Mouse (Mus musculus) G1E (cell line): ENCODE measurements at regions not wholly inside any gene's neighbourhood (a gene's known extent, or its start where the extent isn't known, plus 50 kb on each side); places are given as distances from the start of the nearest gene placed in this dataset.

ENCODE experiments used
- ATAC-seq: 2 replicates; pipeline ENCODE4 v1.8.0; 2016; ENCODE audit warnings: mild to moderate bottlenecking; ENCODE audit not compliant: insufficient number of reproducible peaks, poor library complexity, low FRiP score, severe bottlenecking; ENCODE audit errors: extremely low read depth
- DNase-seq: peaks from one replicate; pipeline ENCODE4 v3.0.0; 2012; ENCODE audit warnings: low spot score
- H3K27me3 ChIP-seq: 2 replicates; pipeline ENCODE4 v1.6.1; 2012; ENCODE audit warnings: mild to moderate bottlenecking, low read length, inconsistent platforms; ENCODE audit not compliant: insufficient read depth
- H3K36me3 ChIP-seq: replicated peaks from 2 replicates; pipeline ENCODE3; 2012; ENCODE audit warnings: mild to moderate bottlenecking, inconsistent platforms
- H3K4me1 ChIP-seq: 2 replicates; pipeline ENCODE4 v1.6.1; 2012; ENCODE audit warnings: low read depth, low read length, inconsistent platforms, mixed read lengths; ENCODE audit not compliant: insufficient read depth
- H3K4me3 ChIP-seq: 2 replicates; pipeline ENCODE4 v1.5.1; 2012; ENCODE audit warnings: low read depth, mild to moderate bottlenecking, inconsistent platforms, low read length, moderate library complexity, mixed read lengths
- H3K9me3 ChIP-seq: replicated peaks from 2 replicates; pipeline ENCODE4 v1.6.1; 2012; ENCODE audit warnings: inconsistent platforms
- CTCF ChIP-seq: IDR thresholded peaks from 2 replicates; pipeline ENCODE4 v1.5.1; 2012; ENCODE audit warnings: low read depth, low read length, inconsistent platforms, mixed read lengths
- GATA1 ChIP-seq: IDR thresholded peaks from 2 replicates; pipeline ENCODE4 v1.6.1; 2012; ENCODE audit warnings: borderline replicate concordance, low read length, inconsistent platforms, mixed read lengths
- GATA2 ChIP-seq: IDR thresholded peaks from 2 replicates; pipeline ENCODE4 v1.6.1; 2012; ENCODE audit warnings: low read depth, low read length, inconsistent platforms, borderline replicate concordance
- POLR2AphosphoS5 ChIP-seq: IDR thresholded peaks from 2 replicates; pipeline ENCODE4 v1.6.1; 2012; ENCODE audit warnings: low read depth, low read length, inconsistent platforms; ENCODE audit not compliant: insufficient replicate concordance
- TAL1 ChIP-seq: conservative IDR thresholded peaks from 2 replicates; pipeline ENCODE4 v1.6.1; 2012; ENCODE audit warnings: low read depth, low read length, inconsistent platforms, mixed read lengths

- no peak for TF ChIP-seq POLR2AphosphoS5
- no peak for TF ChIP-seq GATA2
- no peak for TF ChIP-seq GATA1
- TF ChIP-seq TAL1, result no peak
- no peak for TF ChIP-seq CTCF
- Histone ChIP-seq H3K4me3 (no peak overlapping the region), H3K36me3 (no peaks in the 10 kb centered on the region), H3K27me3 (no peaks in the 10 kb centered on the region), H3K4me1 (no peaks in the 10 kb centered on the region), H3K9me3 (no peaks in the 10 kb centered on the region)
- no peak for DNase-seq
- no peak for ATAC-seq
Measured at GRCm38 (mm10) chr5:84848765-84849164, 431.6 kb upstream of the Epha5 start.

GRCm38 (mm10) chr5:84811460-84811859, 394.3 kb upstream of the Epha5 start:
- Histone ChIP-seq H3K4me3 (no peak overlapping the region), H3K4me1 (no peaks in the 10 kb centered on the region), H3K9me3 (no peaks in the 10 kb centered on the region), H3K36me3 (no peaks in the 10 kb centered on the region), H3K27me3 (no peaks in the 10 kb centered on the region)
- DNase-seq (no peak), ATAC-seq (no peak)
- TF ChIP-seq GATA2, result no peak
- no peak for TF ChIP-seq CTCF
- no peak for TF ChIP-seq POLR2AphosphoS5
- TF ChIP-seq GATA1, result no peak
- no peak for TF ChIP-seq TAL1

DNA sequence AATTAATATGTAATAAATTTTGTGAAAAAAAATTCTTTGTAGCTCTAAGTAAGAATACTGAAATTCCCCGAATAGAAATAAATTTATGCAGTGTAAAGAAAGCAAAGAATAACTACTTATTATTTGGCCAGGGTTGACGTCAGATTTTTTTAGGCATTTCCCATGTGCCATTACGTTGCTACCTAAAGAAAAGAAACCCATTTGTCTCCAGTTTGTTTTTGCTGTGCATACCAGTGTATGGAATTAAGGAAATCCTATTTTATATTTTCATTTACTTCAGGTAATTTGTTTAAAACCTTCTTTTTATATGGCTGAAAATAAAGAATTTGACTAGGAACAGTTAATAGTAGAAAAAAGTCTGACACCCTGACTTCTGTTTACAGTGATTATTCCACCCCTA, 393.7 kb upstream of the Epha5 start:
- Histone ChIP-seq H3K9me3 (no peaks in the 10 kb centered on the region), H3K36me3 (no peaks in the 10 kb centered on the region), H3K27me3 (no peaks in the 10 kb centered on the region), H3K4me3 (no peak overlapping the region), H3K4me1 (no peaks in the 10 kb centered on the region)
- ATAC-seq (no peak), DNase-seq (no peak)
- TF ChIP-seq CTCF (no peak), GATA2 (no peak), TAL1 (no peak), POLR2AphosphoS5 (no peak), GATA1 (no peak)

DNA sequence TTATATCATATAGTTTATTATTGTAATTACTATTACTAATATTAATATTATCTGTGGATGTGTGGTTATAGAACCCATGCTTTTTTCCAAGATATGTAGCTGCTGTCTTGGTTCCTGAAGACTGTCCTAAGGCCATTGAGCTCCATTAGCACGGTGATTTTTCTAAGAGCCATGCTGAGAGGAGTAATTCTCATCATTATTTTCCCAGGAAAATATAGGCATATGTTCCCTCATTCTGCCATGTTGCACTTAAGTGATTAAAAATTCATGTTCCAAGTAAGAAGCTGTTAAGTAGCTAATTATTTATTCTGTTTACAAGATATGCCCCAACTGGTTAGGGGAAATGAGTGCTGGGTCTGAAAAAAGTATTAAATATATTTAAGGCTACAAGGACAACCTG, 345.4 kb upstream of the Epha5 start:
- TF ChIP-seq TAL1 (no peak), POLR2AphosphoS5 (no peak), GATA1 (no peak), GATA2 (no peak), CTCF (no peak)

DNA sequence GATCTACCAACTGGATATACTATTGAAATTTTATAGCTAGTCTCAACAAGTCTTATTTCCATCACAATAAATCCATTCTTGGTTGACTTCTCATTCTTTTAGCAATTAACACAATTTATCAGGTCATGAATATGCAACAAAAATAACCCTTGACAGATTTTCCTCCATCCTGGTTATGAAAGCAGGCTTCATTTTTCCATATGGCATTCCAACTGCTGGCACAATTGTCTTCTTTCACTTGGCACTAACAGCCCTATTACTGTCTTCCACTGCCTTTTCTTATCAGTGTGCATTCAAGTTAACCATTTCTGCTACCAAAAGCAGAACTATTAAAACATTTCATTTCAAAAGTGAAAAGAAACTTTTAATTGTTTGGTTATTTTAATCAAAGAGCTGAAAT, 334.9 kb upstream of the Epha5 start:
- no peak for ATAC-seq
- no peak overlapping the region for H3K4me3 ChIP-seq

More for the DNA sequence above, 345.4 kb upstream of the Epha5 start:
- H3K4me3 ChIP-seq, result no peak overlapping the region
- H3K9me3 ChIP-seq, result no peaks in the 10 kb centered on the region
- no peaks in the 10 kb centered on the region for H3K36me3 ChIP-seq
- DNase-seq (no peak), ATAC-seq (no peak)
- no peaks in the 10 kb centered on the region for H3K4me1 ChIP-seq
- no peaks in the 10 kb centered on the region for H3K27me3 ChIP-seq

DNA sequence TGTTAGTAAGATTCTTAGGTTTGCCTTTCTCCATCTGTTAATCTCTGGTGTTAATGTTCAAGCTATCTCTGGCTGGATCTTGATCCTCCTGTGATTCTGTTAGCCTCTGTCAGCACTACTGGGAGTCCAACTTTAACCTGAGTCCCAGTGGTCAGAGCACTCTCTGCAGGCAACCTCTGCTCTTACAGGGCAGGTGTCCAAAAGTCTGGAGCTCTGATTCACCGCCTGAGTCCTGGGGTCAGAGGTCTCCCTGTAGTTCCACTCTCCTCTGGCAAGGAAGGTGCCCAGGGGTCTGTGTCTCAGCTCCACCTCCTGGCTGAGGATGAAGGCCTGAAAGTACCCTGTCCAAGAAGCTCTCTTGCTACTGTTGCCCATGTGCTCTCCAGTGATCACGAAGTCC, 288.3 kb upstream of the Epha5 start:
- H3K9me3 ChIP-seq, result no peaks in the 10 kb centered on the region; the same call in 1 of the 2 replicates
- no peaks in the 10 kb centered on the region for H3K27me3 ChIP-seq
- no peaks in the 10 kb centered on the region for H3K4me1 ChIP-seq
- no peak overlapping the region for H3K4me3 ChIP-seq
- ATAC-seq (no peak), DNase-seq (no peak)
- H3K36me3 ChIP-seq, result no peaks in the 10 kb centered on the region
- no peak for TF ChIP-seq GATA1
- no peak for TF ChIP-seq POLR2AphosphoS5

More for the DNA sequence above, 334.9 kb upstream of the Epha5 start:
- no peaks in the 10 kb centered on the region for H3K27me3 ChIP-seq
- no peaks in the 10 kb centered on the region for H3K9me3 ChIP-seq
- no peaks in the 10 kb centered on the region for H3K4me1 ChIP-seq
- no peak for DNase-seq
- H3K36me3 ChIP-seq, result no peaks in the 10 kb centered on the region
- TF ChIP-seq GATA1, result no peak
- TF ChIP-seq POLR2AphosphoS5, result no peak
- TF ChIP-seq CTCF, result no peak
- TF ChIP-seq TAL1, result no peak
- TF ChIP-seq GATA2, result no peak
